14 mouse cellular contexts compared by ENCODE assay signal in the genomic region with DNA sequence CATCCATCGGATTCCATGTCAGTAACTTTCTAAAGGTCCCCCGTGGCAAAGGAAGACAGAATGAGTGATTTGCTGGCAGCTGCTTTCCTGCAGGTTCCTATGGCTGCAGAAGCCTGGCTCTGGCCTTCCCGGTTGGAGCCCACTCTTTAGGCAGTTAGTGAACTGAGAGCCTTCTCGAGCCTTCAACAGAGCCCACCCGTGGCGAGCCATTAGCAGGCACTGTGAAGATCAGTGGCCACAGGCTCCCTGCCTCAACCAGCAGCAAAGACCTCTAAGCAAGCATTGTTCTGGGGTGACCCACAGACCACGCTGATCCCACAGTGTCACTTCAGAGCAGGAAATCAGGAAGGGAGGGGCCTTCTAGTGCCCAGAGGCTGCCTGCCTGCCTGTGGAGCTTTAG. TPM values are rescaled to one million over a fixed set of nuclear protein-coding genes. Genes with fewer than 3 reads are reported as not detected.
DNase-seq lines count a peak whose midpoint lies in the region; ATAC-seq and TF ChIP-seq lines count a peak whose summit lies in the region.
"Had no signal": no experiment of that assay in that cellular context is flagged by ENCODE, and none has a peak within 500 bp of the region (broad histone marks: within the 10 kb centered on the region; RNA-seq: fewer than 3 reads in every experiment).

No protein-coding gene starts in this region.

- ATAC-seq in heart, embryonic 11.5 days (replicated peaks; ENCODE audit: insufficient number of reproducible peaks, low FRiP score, low TSS enrichment): no peak
- ATAC-seq in hindbrain, embryonic 16.5 days: peak; percentile 21; the same call in 1 of the 2 replicates
- no peak for ATAC-seq in midbrain, postnatal 0 days (ENCODE audit: low FRiP score)
- ATAC-seq: Patski had no signal

- TF ChIP-seq CTCF in midbrain, postnatal 0 days (IDR thresholded peaks at IDR 0.05): no peak

- H3K4me1 ChIP-seq in heart, embryonic 11.5 days (ENCODE audit: control insufficient read depth, insufficient read depth, low read length): peaks cover 5% of the 10 kb centered on the region; the same call in 1 of the 2 replicates
- peaks cover 8% of the 10 kb centered on the region for H3K4me1 ChIP-seq in hindbrain, embryonic 16.5 days (ENCODE audit: control insufficient read depth, insufficient read depth, low read depth, low read length)
- H3K4me1 ChIP-seq in midbrain, postnatal 0 days (ENCODE audit: insufficient read depth, low read length): no peaks in the 10 kb centered on the region

- no peak overlapping the region for H3K4me2 ChIP-seq in heart, embryonic 11.5 days
- H3K4me2 ChIP-seq in hindbrain, embryonic 16.5 days (ENCODE audit: low read length): no peak overlapping the region
- H3K4me2 ChIP-seq in midbrain, postnatal 0 days (ENCODE audit: low read depth, low read length, poor library complexity, severe bottlenecking): no peak overlapping the region
- H3K4me2 ChIP-seq: heart, embryonic 15.5 days had no signal

- H3K9ac ChIP-seq in heart, embryonic 11.5 days (ENCODE audit: low read depth, low read length): peak overlapping the region; percentile 8; the same call in 1 of the 2 replicates
- no peak overlapping the region for H3K9ac ChIP-seq in hindbrain, embryonic 16.5 days (ENCODE audit: low read depth, low read length)
- no peak overlapping the region for H3K9ac ChIP-seq in midbrain, postnatal 0 days (replicated peaks; ENCODE audit: low read length, poor library complexity, severe bottlenecking)
- H3K9ac ChIP-seq: heart, embryonic 15.5 days; liver, embryonic 14.5 days had no signal

- no peak overlapping the region for H3K27ac ChIP-seq in heart, embryonic 11.5 days (ENCODE audit: low read depth, low read length)
- H3K27ac ChIP-seq in hindbrain, embryonic 16.5 days (ENCODE audit: low read depth, low read length): no peak overlapping the region
- H3K27ac ChIP-seq in midbrain, postnatal 0 days (ENCODE audit: low read depth, low read length): no peak overlapping the region
- H3K27ac ChIP-seq: heart, embryonic 15.5 days; liver, embryonic 14.5 days had no signal

- no peak overlapping the region for H3K4me3 ChIP-seq in heart, embryonic 11.5 days (ENCODE audit: low read depth, low read length)
- no peak overlapping the region for H3K4me3 ChIP-seq in hindbrain, embryonic 16.5 days (ENCODE audit: low read length)
- no peak overlapping the region for H3K4me3 ChIP-seq in midbrain, postnatal 0 days (ENCODE audit: low read depth, low read length)
- H3K4me3 ChIP-seq: heart, embryonic 15.5 days had no signal

- WGBS in heart, embryonic 11.5 days (ENCODE audit: insufficient replicate concordance): 35% methylated on average over 7 of the region's 7 CpGs
- 15% methylated on average over 7 of the region's 7 CpGs for WGBS in hindbrain, embryonic 16.5 days
- WGBS in midbrain, postnatal 0 days: 28% methylated on average over 7 of the region's 7 CpGs

- 0 out of 2 replicates have a peak, but pooled peaks cover 1% of the 10 kb centered on the region for H3K27me3 ChIP-seq in heart, embryonic 11.5 days (ENCODE audit: control insufficient read depth, insufficient read depth, low read length)
- peaks cover 8% of the 10 kb centered on the region; the same call in 1 of the 2 replicates for H3K27me3 ChIP-seq in hindbrain, embryonic 16.5 days (replicated peaks; ENCODE audit: control insufficient read depth, insufficient read depth, low read length)
- 0 out of 2 replicates have a peak, but pooled peaks cover 3% of the 10 kb centered on the region for H3K27me3 ChIP-seq in midbrain, postnatal 0 days (ENCODE audit: insufficient read depth, low read length)

- DNase-seq in heart, adult 9 months (ENCODE audit: low spot score in 2 of 2): no peak
- peak; percentile 65 for DNase-seq in embryo, embryonic 11 days
- peak; percentile 64 for DNase-seq in midbrain, postnatal 0 days (ENCODE audit: low spot score)
- no peak for DNase-seq in right cerebral cortex, postnatal 25 days
- DNase-seq in c-Kit-positive CD71-positive TER-119-positive erythroid progenitor cells, embryonic 14.5 days (ENCODE audit: low spot score): no peak
- DNase-seq in spleen, postnatal 10 days (ENCODE audit: low spot score in 2 of 2): no peak
- DNase-seq: adrenal gland, postnatal 25 days; cerebellum, adult 9-10 months; kidney, adult 8-10 months had no signal

- H3K9me3 ChIP-seq in heart, embryonic 11.5 days (replicated peaks; ENCODE audit: control insufficient read depth, low read length): no peaks in the 10 kb centered on the region
- H3K9me3 ChIP-seq in hindbrain, embryonic 16.5 days (ENCODE audit: control insufficient read depth, low read length): no peaks in the 10 kb centered on the region
- no peaks in the 10 kb centered on the region for H3K9me3 ChIP-seq in midbrain, postnatal 0 days (ENCODE audit: low read length)
- H3K9me3 ChIP-seq: heart, embryonic 15.5 days had no signal

- H3K36me3 ChIP-seq in heart, embryonic 11.5 days (ENCODE audit: control insufficient read depth, insufficient read depth, low read length): no peaks in the 10 kb centered on the region
- no peaks in the 10 kb centered on the region for H3K36me3 ChIP-seq in hindbrain, embryonic 16.5 days (ENCODE audit: control insufficient read depth, insufficient read depth, low read length)
- H3K36me3 ChIP-seq in midbrain, postnatal 0 days (ENCODE audit: insufficient read depth, low read length): no peaks in the 10 kb centered on the region
- H3K36me3 ChIP-seq: heart, embryonic 15.5 days had no signal

RNA-seq across cellular contexts. Expression of gene Sulf2, which starts 13.4 kb away (rescaled TPM):
- 111 and 114 TPM in 2 replicates for polyA plus RNA-seq in heart, embryonic 11.5 days (2014; fragmentation: Nextera tagmentation; extraction: Ambion mirVana)
- polyA plus RNA-seq in hindbrain, embryonic 16.5 days (2015; fragmentation: Nextera tagmentation; extraction: Ambion mirVana): 73.6 and 101 TPM in 2 replicates
- total RNA-seq in midbrain, postnatal 0 days (2014; rRNA removed): 127 and 131 TPM in 2 replicates
- 95.8 and 99.6 TPM in 2 replicates for polyA plus RNA-seq in midbrain, postnatal 0 days (2015; fragmentation: Nextera tagmentation; extraction: Ambion mirVana)

Comparison
In these comparisons a context has a peak if more than half of its experiments do, and no peak if none do; other contexts are left out.
1. DNase-seq: peak in embryo, embryonic 11 days (single experiment) and midbrain, postnatal 0 days (single experiment); none in heart, adult 9 months (0 of 2), right cerebral cortex, postnatal 25 days (single experiment), c-Kit-positive CD71-positive TER-119-positive erythroid progenitor cells, embryonic 14.5 days (single experiment) and spleen, postnatal 10 days (0 of 2).